Mouse (Mus musculus) bone marrow macrophage, adult 2 months (primary cell): ENCODE results near the gene Ogfr.

Experiments used
- CTCF ChIP-seq: IDR thresholded peaks from 2 replicates; pipeline ENCODE4 v1.5.1; 2012; ENCODE audit warnings: low read depth, mild to moderate bottlenecking, low read length, moderate library complexity
- POLR2A ChIP-seq: IDR thresholded peaks from 2 replicates; pipeline ENCODE4 v1.6.1; 2012; ENCODE audit warnings: mild to moderate bottlenecking, low read depth, low read length, borderline replicate concordance

DNA sequence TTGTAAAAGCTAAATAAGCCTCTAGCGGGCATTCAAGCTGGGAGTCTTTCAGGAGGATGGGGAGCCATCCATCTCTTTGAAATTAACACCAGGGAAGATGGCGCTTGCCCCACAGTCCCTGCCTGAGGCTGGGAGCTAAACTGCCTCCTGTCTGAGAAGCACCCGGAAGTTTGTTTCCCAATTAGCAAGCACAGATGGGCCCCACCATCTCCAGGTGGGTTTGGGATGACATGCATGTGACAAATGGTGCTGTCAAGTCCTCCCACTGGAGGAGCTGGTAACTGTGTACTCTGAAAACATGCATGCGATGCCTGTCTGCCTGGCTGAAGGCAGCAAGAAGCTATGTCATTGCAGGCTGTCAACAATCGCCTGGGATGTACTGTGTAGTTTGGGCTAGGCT lies 25.2 kb upstream of the Ogfr start:
- TF ChIP-seq CTCF (no peak), POLR2A (no peak)
